Mouse (Mus musculus) lung, postnatal 0 days (tissue): ENCODE data around the gene Crybb1. TPM values are rescaled to one million over a fixed set of nuclear protein-coding genes. Genes with fewer than 3 reads are reported as not detected.

Source experiments
- ATAC-seq: fragments of 200-750 bp; cut with Nextera tagmentation; 2 replicates; pipeline ENCODE4 v1.8.0; 2017; ENCODE audit warnings: moderate library complexity
- DNase-seq: peaks from one replicate; pipeline ENCODE4 v3.0.0-alpha.2; 2016; ENCODE audit warnings: low spot score
- H3K27ac ChIP-seq: fragments of 300-500 bp; sonication (generic); 2 replicates; pipeline ENCODE4 v1.5.1; 2014; ENCODE audit warnings: antibody characterized with exemption, mild to moderate bottlenecking, low read length, mixed read lengths
- H3K27me3 ChIP-seq: fragments of 300-500 bp; sonication (generic); replicated peaks from 2 replicates; pipeline ENCODE4 v1.6.1; 2014; ENCODE audit warnings: low read length, mixed read lengths; ENCODE audit not compliant: insufficient read depth
- H3K36me3 ChIP-seq: fragments of 300-500 bp; sonication (generic); 2 replicates; pipeline ENCODE4 v1.6.1; 2014; ENCODE audit warnings: low read length, mixed read lengths; ENCODE audit not compliant: insufficient read depth
- H3K4me1 ChIP-seq: fragments of 300-500 bp; sonication (generic); 2 replicates; pipeline ENCODE4 v1.6.1; 2014; ENCODE audit warnings: antibody characterized with exemption, low read depth, low read length, mixed read lengths; ENCODE audit not compliant: insufficient read depth
- H3K4me2 ChIP-seq: fragments of 300-500 bp; sonication (generic); replicated peaks from 2 replicates; pipeline ENCODE4 v1.6.1; 2014; ENCODE audit warnings: low read depth, mild to moderate bottlenecking, low read length, moderate library complexity, mixed read lengths
- H3K4me3 ChIP-seq: fragments of 300-500 bp; sonication (generic); 2 replicates; pipeline ENCODE4 v1.5.1; 2014; ENCODE audit warnings: low read depth, low read length
- H3K9ac ChIP-seq: fragments of 300-500 bp; sonication (generic); replicated peaks from 2 replicates; pipeline ENCODE4 v1.6.1; 2014; ENCODE audit warnings: low read depth, mild to moderate bottlenecking
- H3K9me3 ChIP-seq: fragments of 300-500 bp; sonication (generic); 2 replicates; pipeline ENCODE4 v1.6.1; 2016; ENCODE audit warnings: low read length, mixed read lengths
- CTCF ChIP-seq: IDR thresholded peaks from 2 replicates; pipeline ENCODE4 v1.5.1; 2016; ENCODE audit warnings: antibody characterized with exemption, mild to moderate bottlenecking
- EP300 ChIP-seq: IDR thresholded peaks from 2 replicates; pipeline ENCODE4 v1.6.1; 2016; ENCODE audit warnings: antibody characterized with exemption, mild to moderate bottlenecking, control low read depth
- WGBS: fragments of 180-500 bp; shearing (Covaris S2); extraction: QIAGEN DNeasy Blood & Tissue Kit; methylation state at CpG from one replicate; pipeline ENCODE4 v1.1.7; 2014; 5-methylcytosine and 5-hydroxymethylcytosine counted together
- polyA plus RNA-seq: library from polyadenylated mRNA; unstranded; fragments of >200 nt; fragmentation: Nextera tagmentation; extraction: Ambion mirVana; gene quantifications from 2 replicates; pipeline ENCODE4 v1.2.1, GENCODE M21; 2015

The Crybb1 gene
- polyA plus RNA-seq, 1 experiment from 2014 or later, result 1.4 TPM

- DNase-seq, result no peak
- TF ChIP-seq EP300, result no peak
- TF ChIP-seq CTCF, result no peak
- no peaks in the 10 kb centered on the region for H3K9me3 ChIP-seq
- no peaks in the 10 kb centered on the region for H3K36me3 ChIP-seq
- H3K4me3 ChIP-seq, result no peak overlapping the region
- WGBS, result 10% methylated on average over 10 of the region's 10 CpGs
- H3K9ac ChIP-seq, result no peak overlapping the region
- peak overlapping the region; percentile 12; the same call in 1 of the 2 replicates for H3K4me2 ChIP-seq
- ATAC-seq, result peak; percentile 66
- H3K27me3 ChIP-seq, result peaks cover 5% of the 10 kb centered on the region; the same call in 1 of the 2 replicates
- H3K27ac ChIP-seq, result peak overlapping the region; percentile 40; the same call in 1 of the 2 replicates
- H3K4me1 ChIP-seq, result no peaks in the 10 kb centered on the region
Measured at GRCm38 (mm10) chr5:112265515-112265914, 9.9 kb downstream of the Crybb1 start.

- TF ChIP-seq CTCF (no peak), EP300 (peak; percentile 73)
Measured at GRCm38 (mm10) chr5:112266011-112266777, 10.6 kb downstream of the Crybb1 start.

GRCm38 (mm10) chr5:112270764-112271541 is 15.3 kb downstream of the Crybb1 start:
- H3K27me3 ChIP-seq, result peaks cover 5% of the 10 kb centered on the region; the same call in 1 of the 2 replicates
- H3K9me3 ChIP-seq, result no peaks in the 10 kb centered on the region
- peak; percentile 71 for TF ChIP-seq EP300
- TF ChIP-seq CTCF, result no peak
- H3K4me3 ChIP-seq, result no peak overlapping the region
- no peak overlapping the region for H3K27ac ChIP-seq
- 0 out of 2 replicates have a peak, but pooled peaks cover 2% of the 10 kb centered on the region for H3K4me1 ChIP-seq
- 33% methylated on average over 24 of the region's 24 CpGs for WGBS
- no peaks in the 10 kb centered on the region for H3K36me3 ChIP-seq
- H3K4me2 ChIP-seq, result no peak overlapping the region
- ATAC-seq, result peak; percentile 31; the same call in 1 of the 2 replicates
- peak; percentile 60 for DNase-seq
- H3K9ac ChIP-seq, result no peak overlapping the region

More at GRCm38 (mm10) chr5:112266011-112266777, 10.6 kb downstream of the Crybb1 start:
- H3K9ac ChIP-seq, result no peak overlapping the region
- H3K36me3 ChIP-seq, result no peaks in the 10 kb centered on the region
- WGBS, result 44% methylated on average over 9 of the region's 9 CpGs
- peak overlapping the region; percentile 12; the same call in 1 of the 2 replicates for H3K4me2 ChIP-seq
- H3K9me3 ChIP-seq, result no peaks in the 10 kb centered on the region
- peaks cover 5% of the 10 kb centered on the region; the same call in 1 of the 2 replicates for H3K27me3 ChIP-seq
- H3K27ac ChIP-seq, result peak overlapping the region; percentile 40; the same call in 1 of the 2 replicates
- DNase-seq, result peak; percentile 84
- peak; percentile 73 for ATAC-seq
- no peak overlapping the region for H3K4me3 ChIP-seq
- no peaks in the 10 kb centered on the region for H3K4me1 ChIP-seq

DNA sequence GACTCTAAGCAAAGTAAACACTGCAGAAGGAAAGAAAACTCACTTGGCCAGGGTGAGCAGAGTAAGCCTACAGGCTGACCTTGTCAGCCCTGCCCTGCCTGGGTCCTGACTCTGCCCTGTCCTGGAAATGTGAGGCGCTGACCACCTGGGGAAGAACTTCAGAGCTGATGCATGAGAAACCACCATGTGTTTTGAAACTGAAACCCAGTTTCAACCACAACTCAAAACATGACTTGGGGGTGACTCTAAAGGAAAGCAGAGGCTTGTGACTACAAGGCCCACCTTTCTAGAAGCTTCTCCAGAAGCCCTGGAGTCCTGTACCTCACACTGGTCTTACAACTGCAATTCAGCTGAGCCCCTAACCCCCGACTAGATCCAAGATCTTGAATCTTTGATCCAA is 17.3 kb downstream of the Crybb1 start:
- 51% methylated on average over 2 of the region's 2 CpGs for WGBS
- DNase-seq, result no peak
- no peak for ATAC-seq
- Histone ChIP-seq H3K9me3 (no peaks in the 10 kb centered on the region), H3K27ac (no peak overlapping the region), H3K4me1 (peaks cover 3% of the 10 kb centered on the region; the same call in 1 of the 2 replicates), H3K4me2 (no peak overlapping the region), H3K4me3 (no peak overlapping the region), H3K27me3 (peaks cover 5% of the 10 kb centered on the region; the same call in 1 of the 2 replicates), H3K9ac (no peak overlapping the region), H3K36me3 (no peaks in the 10 kb centered on the region)
- no peak for TF ChIP-seq EP300
- TF ChIP-seq CTCF, result no peak

GRCm38 (mm10) chr5:112273746-112274463 is 18.3 kb downstream of the Crybb1 start:
- ATAC-seq, result no peak
- WGBS, result 51% methylated on average over 2 of the region's 2 CpGs

More at GRCm38 (mm10) chr5:112273746-112274463, 18.3 kb downstream of the Crybb1 start:
- TF ChIP-seq EP300 (no peak), CTCF (no peak)
- Histone ChIP-seq H3K4me1 (peaks cover 3% of the 10 kb centered on the region; the same call in 1 of the 2 replicates), H3K36me3 (no peaks in the 10 kb centered on the region), H3K27ac (no peak overlapping the region), H3K9me3 (no peaks in the 10 kb centered on the region), H3K4me2 (no peak overlapping the region), H3K9ac (no peak overlapping the region), H3K27me3 (peaks cover under 1% of the 10 kb centered on the region; the same call in 1 of the 2 replicates), H3K4me3 (no peak overlapping the region)
- no peak for DNase-seq
